Mouse (Mus musculus): ENCODE measurements around the gene Rnf212. TPM values are rescaled to one million over a fixed set of nuclear protein-coding genes. Genes with fewer than 3 reads are reported as not detected.
A peak's percentile ranks its signal among the peaks of the same experiment; 100 is the strongest.

Rnf212 gene
- polyA plus RNA-seq, 1 experiment from 2014 or later, result 0.65 TPM

- no peak overlapping the region for H3K4me2 ChIP-seq
- no peaks in the 10 kb centered on the region for H3K27me3 ChIP-seq (replicated peaks)
- H3K27ac ChIP-seq (ENCODE audit: poor library complexity, severe bottlenecking), result no peak overlapping the region
- no peak overlapping the region for H3K9ac ChIP-seq
- 80% methylated on average over 2 of the region's 2 CpGs for WGBS
- H3K36me3 ChIP-seq, result peaks cover 4% of the 10 kb centered on the region; the same call in 1 of the 2 replicates
- no peak overlapping the region for H3K4me3 ChIP-seq
- ATAC-seq (ENCODE audit: insufficient number of reproducible peaks, low FRiP score), result no peak
- H3K9me3 ChIP-seq (replicated peaks), result no peaks in the 10 kb centered on the region
- peaks cover 33% of the 10 kb centered on the region for H3K4me1 ChIP-seq (replicated peaks)
Observed at GRCm38 (mm10) chr5:108713096-108713495, 61.7 kb downstream of the Rnf212 start.

GRCm38 (mm10) chr5:108711968-108712367 is 62.8 kb downstream of the Rnf212 start:
- no peak overlapping the region for H3K4me2 ChIP-seq
- H3K4me1 ChIP-seq (replicated peaks), result peaks cover 28% of the 10 kb centered on the region
- H3K9ac ChIP-seq, result no peak overlapping the region
- H3K9me3 ChIP-seq (replicated peaks), result no peaks in the 10 kb centered on the region
- peaks cover 16% of the 10 kb centered on the region for H3K36me3 ChIP-seq
- no peak for ATAC-seq (ENCODE audit: insufficient number of reproducible peaks, low FRiP score)
- H3K27me3 ChIP-seq (replicated peaks), result no peaks in the 10 kb centered on the region
- WGBS, result 77% methylated on average over 6 of the region's 6 CpGs
- no peak overlapping the region for H3K4me3 ChIP-seq
- H3K27ac ChIP-seq (ENCODE audit: poor library complexity, severe bottlenecking), result no peak overlapping the region

- Histone ChIP-seq H3K9ac (no peak overlapping the region), H3K4me3 (no peak overlapping the region), H3K36me3 (peaks cover 44% of the 10 kb centered on the region), H3K27ac (ENCODE audit: poor library complexity, severe bottlenecking) (no peak overlapping the region), H3K4me2 (no peak overlapping the region), H3K27me3 (replicated peaks) (no peaks in the 10 kb centered on the region), H3K4me1 (replicated peaks) (peaks cover 26% of the 10 kb centered on the region), H3K9me3 (replicated peaks) (no peaks in the 10 kb centered on the region)
- whole genome bisulfite sequencing, result 30% methylated on average over 6 of the region's 6 CpGs
- ATAC-seq (ENCODE audit: insufficient number of reproducible peaks, low FRiP score), result peak; percentile 68
Observed at GRCm38 (mm10) chr5:108708981-108709731, 65.6 kb downstream of the Rnf212 start.

GRCm38 (mm10) chr5:108708419-108708818 is 66.4 kb downstream of the Rnf212 start:
- no peak for ATAC-seq (ENCODE audit: insufficient number of reproducible peaks, low FRiP score)
- H3K27me3 ChIP-seq (replicated peaks), result no peaks in the 10 kb centered on the region
- H3K9ac ChIP-seq, result no peak overlapping the region
- WGBS, result 85% methylated on average over 1 of the region's 1 CpGs
- no peaks in the 10 kb centered on the region for H3K9me3 ChIP-seq (replicated peaks)
- H3K4me1 ChIP-seq (replicated peaks), result peaks cover 26% of the 10 kb centered on the region
- H3K27ac ChIP-seq (ENCODE audit: poor library complexity, severe bottlenecking), result no peak overlapping the region
- H3K4me3 ChIP-seq, result no peak overlapping the region
- peaks cover 51% of the 10 kb centered on the region for H3K36me3 ChIP-seq
- no peak overlapping the region for H3K4me2 ChIP-seq

- peak; percentile 38 for ATAC-seq (ENCODE audit: insufficient number of reproducible peaks, low FRiP score)
- no peak overlapping the region for H3K4me3 ChIP-seq
- no peak overlapping the region for H3K9ac ChIP-seq
- no peak overlapping the region for H3K4me2 ChIP-seq
- peaks cover 56% of the 10 kb centered on the region for H3K36me3 ChIP-seq
- peaks cover 31% of the 10 kb centered on the region for H3K4me1 ChIP-seq (replicated peaks)
- H3K27me3 ChIP-seq (replicated peaks), result no peaks in the 10 kb centered on the region
- WGBS, result 65% methylated on average over 2 of the region's 2 CpGs
- no peak overlapping the region for H3K27ac ChIP-seq (ENCODE audit: poor library complexity, severe bottlenecking)
- H3K9me3 ChIP-seq (replicated peaks), result no peaks in the 10 kb centered on the region
Observed at GRCm38 (mm10) chr5:108707758-108708157, 67.0 kb downstream of the Rnf212 start.

GRCm38 (mm10) chr5:108703754-108704626 is 70.8 kb downstream of the Rnf212 start:
- peaks cover 56% of the 10 kb centered on the region for H3K4me1 ChIP-seq (replicated peaks)
- H3K36me3 ChIP-seq, result peaks cover 53% of the 10 kb centered on the region
- 65% methylated on average over 12 of the region's 12 CpGs for WGBS
- no peak overlapping the region for H3K27ac ChIP-seq (ENCODE audit: poor library complexity, severe bottlenecking)
- no peaks in the 10 kb centered on the region for H3K27me3 ChIP-seq (replicated peaks)
- ATAC-seq (ENCODE audit: insufficient number of reproducible peaks, low FRiP score), result no peak; the same call in 1 of the 2 replicates
- H3K4me2 ChIP-seq, result no peak overlapping the region
- no peak overlapping the region for H3K9ac ChIP-seq
- H3K4me3 ChIP-seq, result no peak overlapping the region
- H3K9me3 ChIP-seq (replicated peaks), result no peaks in the 10 kb centered on the region

GRCm38 (mm10) chr5:108701341-108702021 is 73.3 kb downstream of the Rnf212 start:
- Histone ChIP-seq H3K9ac (no peak overlapping the region), H3K9me3 (replicated peaks) (no peaks in the 10 kb centered on the region)
- WGBS, result 64% methylated on average over 10 of the region's 10 CpGs

GRCm38 (mm10) chr5:108700346-108700745 is 74.4 kb downstream of the Rnf212 start:
- peak; percentile 51 for ATAC-seq (ENCODE audit: insufficient number of reproducible peaks, low FRiP score)
- Histone ChIP-seq H3K27ac (ENCODE audit: poor library complexity, severe bottlenecking) (peak overlapping the region; percentile 52), H3K4me1 (replicated peaks) (peaks cover 79% of the 10 kb centered on the region), H3K36me3 (peaks cover 24% of the 10 kb centered on the region), H3K4me3 (no peak overlapping the region), H3K9me3 (replicated peaks) (no peaks in the 10 kb centered on the region), H3K27me3 (replicated peaks) (no peaks in the 10 kb centered on the region), H3K4me2 (0 out of 2 replicates have a peak overlapping the region, but pooled peaks have one; percentile 7), H3K9ac (peak overlapping the region; percentile 6; the same call in 1 of the 2 replicates)
- WGBS, result 25% methylated on average over 3 of the region's 3 CpGs

More at GRCm38 (mm10) chr5:108701341-108702021, 73.3 kb downstream of the Rnf212 start:
- H3K36me3 ChIP-seq, result peaks cover 35% of the 10 kb centered on the region
- no peaks in the 10 kb centered on the region for H3K27me3 ChIP-seq (replicated peaks)
- no peak overlapping the region for H3K4me2 ChIP-seq
- H3K4me1 ChIP-seq (replicated peaks), result peaks cover 68% of the 10 kb centered on the region
- H3K4me3 ChIP-seq, result no peak overlapping the region
- peak overlapping the region; percentile 52; the same call in 1 of the 2 replicates for H3K27ac ChIP-seq (ENCODE audit: poor library complexity, severe bottlenecking)
- no peak for ATAC-seq (ENCODE audit: insufficient number of reproducible peaks, low FRiP score)

GRCm38 (mm10) chr5:108697341-108697753 is 77.4 kb downstream of the Rnf212 start:
- H3K4me1 ChIP-seq (replicated peaks), result peaks cover 81% of the 10 kb centered on the region
- peak overlapping the region; percentile 26 for H3K27ac ChIP-seq (ENCODE audit: poor library complexity, severe bottlenecking)
- H3K4me3 ChIP-seq, result no peak overlapping the region
- no peaks in the 10 kb centered on the region; the same call in 1 of the 2 replicates for H3K36me3 ChIP-seq
- 60% methylated on average over 4 of the region's 4 CpGs for WGBS
- no peaks in the 10 kb centered on the region for H3K9me3 ChIP-seq (replicated peaks)
- H3K27me3 ChIP-seq (replicated peaks), result no peaks in the 10 kb centered on the region
- H3K4me2 ChIP-seq, result peak overlapping the region; percentile 12
- no peak for ATAC-seq (ENCODE audit: insufficient number of reproducible peaks, low FRiP score)
- H3K9ac ChIP-seq, result peak overlapping the region; percentile 36

- H3K4me3 ChIP-seq, result no peak overlapping the region
- no peak overlapping the region for H3K9ac ChIP-seq
- peak overlapping the region; percentile 78 for H3K4me2 ChIP-seq
- ATAC-seq (ENCODE audit: insufficient number of reproducible peaks, low FRiP score), result no peak
- H3K27me3 ChIP-seq (replicated peaks), result no peaks in the 10 kb centered on the region
- 85% methylated on average over 3 of the region's 3 CpGs for WGBS
- H3K9me3 ChIP-seq (replicated peaks), result no peaks in the 10 kb centered on the region
- H3K27ac ChIP-seq (ENCODE audit: poor library complexity, severe bottlenecking), result peak overlapping the region; percentile 26; the same call in 1 of the 2 replicates
- H3K36me3 ChIP-seq, result no peaks in the 10 kb centered on the region; the same call in 1 of the 2 replicates
- H3K4me1 ChIP-seq (replicated peaks), result peaks cover 83% of the 10 kb centered on the region
Observed at GRCm38 (mm10) chr5:108696542-108696941, 78.2 kb downstream of the Rnf212 start.
